Mouse (Mus musculus) hindbrain, embryonic 13.5 days (tissue): ENCODE measurements around the gene Igf2bp1. TPM values are rescaled to one million over a fixed set of nuclear protein-coding genes. Genes with fewer than 3 reads are reported as not detected.

Source experiments
- ATAC-seq: fragments of 200-750 bp; cut with Nextera tagmentation; 2 replicates; pipeline ENCODE4 v1.8.0; 2017; ENCODE audit warnings: moderate TSS enrichment; ENCODE audit not compliant: low FRiP score
- H3K27ac ChIP-seq: fragments of 300-500 bp; sonication (generic); 2 replicates; pipeline ENCODE4 v1.5.1; 2015; ENCODE audit warnings: inconsistent platforms, mild to moderate bottlenecking, moderate library complexity
- H3K27me3 ChIP-seq: fragments of 300-500 bp; sonication (generic); 2 replicates; pipeline ENCODE4 v1.6.1; 2015; ENCODE audit warnings: mild to moderate bottlenecking, inconsistent platforms
- H3K36me3 ChIP-seq: fragments of 300-500 bp; sonication (generic); 2 replicates; pipeline ENCODE4 v1.6.1; 2015; ENCODE audit warnings: mild to moderate bottlenecking, inconsistent platforms
- H3K4me1 ChIP-seq: fragments of 300-500 bp; sonication (generic); replicated peaks from 2 replicates; pipeline ENCODE4 v1.6.1; 2015; ENCODE audit warnings: inconsistent platforms
- H3K4me2 ChIP-seq: fragments of 300-500 bp; sonication (generic); 2 replicates; pipeline ENCODE4 v1.6.1; 2015; ENCODE audit warnings: inconsistent platforms, mild to moderate bottlenecking, moderate library complexity
- H3K4me3 ChIP-seq: fragments of 300-500 bp; sonication (generic); 2 replicates; pipeline ENCODE4 v1.5.1; 2015; ENCODE audit warnings: mild to moderate bottlenecking, inconsistent platforms
- H3K9ac ChIP-seq: fragments of 300-500 bp; sonication (generic); 2 replicates; pipeline ENCODE4 v1.6.1; 2015; ENCODE audit warnings: mild to moderate bottlenecking, inconsistent platforms
- H3K9me3 ChIP-seq: fragments of 300-500 bp; sonication (generic); 2 replicates; pipeline ENCODE4 v1.6.1; 2016; ENCODE audit warnings: inconsistent platforms
- WGBS: fragments of 180-500 bp; shearing (Covaris S2); methylation state at CpG from one replicate; pipeline ENCODE4 v1.1.7; 2015; 5-methylcytosine and 5-hydroxymethylcytosine counted together
- polyA plus RNA-seq: library from polyadenylated mRNA; unstranded; fragments of >200 nt; fragmentation: Nextera tagmentation; extraction: Ambion mirVana; gene quantifications from 2 replicates; pipeline ENCODE4 v1.2.1, GENCODE M21; 2015

Igf2bp1 gene
- 22.8 and 23.1 TPM in 2 replicates for polyA plus RNA-seq

DNA sequence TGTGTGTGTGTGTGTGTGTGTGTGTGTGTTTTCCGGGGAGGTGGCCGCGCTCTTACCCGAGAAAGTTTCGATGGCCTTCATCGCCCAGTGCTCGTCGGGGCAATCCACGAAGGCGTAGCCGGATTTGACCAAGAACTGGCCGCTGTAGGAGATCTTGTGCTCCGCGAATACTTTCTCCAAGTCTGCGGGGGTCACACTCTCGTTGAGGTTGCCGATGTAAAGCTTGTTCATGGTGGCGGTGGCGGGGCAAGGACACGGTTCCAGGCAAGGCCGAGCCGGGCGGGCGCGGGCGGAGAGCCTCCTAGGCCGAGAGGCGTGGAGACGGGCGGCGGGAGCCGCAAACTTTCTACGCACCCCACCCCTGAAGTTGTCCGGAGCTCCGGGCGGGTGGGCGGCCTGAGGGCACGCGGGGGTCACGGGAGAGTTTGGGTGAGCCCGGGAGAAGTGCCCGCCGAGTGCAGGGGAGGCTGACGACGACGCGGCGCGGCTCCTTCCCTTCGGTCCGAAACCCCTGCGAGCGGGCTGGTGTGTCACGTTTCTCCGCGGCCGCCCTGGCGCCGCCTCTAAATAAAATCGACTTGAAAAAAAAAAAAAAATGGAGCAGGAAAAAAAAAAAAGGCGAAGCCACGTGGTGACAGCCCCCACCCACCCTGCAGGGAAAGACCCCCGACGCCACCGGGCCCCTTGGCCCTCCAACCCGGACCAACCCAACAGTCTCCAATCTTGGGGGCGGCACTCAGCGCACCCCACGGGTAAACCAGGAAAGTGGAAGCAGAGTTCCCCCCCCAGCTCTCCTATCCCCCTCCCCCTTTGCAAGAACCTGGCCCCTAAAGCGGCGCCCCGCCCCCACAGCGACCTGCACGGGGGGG is at the start of gene Igf2bp1:
Gene Igf2bp1 (minus strand): TSS at position 538 of the 869 bp plus-strand sequence.
- H3K4me1 ChIP-seq = peaks cover 27% of the 10 kb centered on the region
- peak; percentile 62 for ATAC-seq
- H3K27ac ChIP-seq = peak within 1 kb of the TSS; percentile 95
- peak within 1 kb of the TSS; percentile 77 for H3K4me2 ChIP-seq
- no peaks in the 10 kb centered on the region for H3K36me3 ChIP-seq
- peak within 1 kb of the TSS; percentile 78 for H3K4me3 ChIP-seq
- no peaks in the 10 kb centered on the region for H3K9me3 ChIP-seq
- peak within 1 kb of the TSS; percentile 88 for H3K9ac ChIP-seq
- under 1% methylated on average over 66 of the region's 74 CpGs for WGBS
- no peaks in the 10 kb centered on the region for H3K27me3 ChIP-seq

DNA sequence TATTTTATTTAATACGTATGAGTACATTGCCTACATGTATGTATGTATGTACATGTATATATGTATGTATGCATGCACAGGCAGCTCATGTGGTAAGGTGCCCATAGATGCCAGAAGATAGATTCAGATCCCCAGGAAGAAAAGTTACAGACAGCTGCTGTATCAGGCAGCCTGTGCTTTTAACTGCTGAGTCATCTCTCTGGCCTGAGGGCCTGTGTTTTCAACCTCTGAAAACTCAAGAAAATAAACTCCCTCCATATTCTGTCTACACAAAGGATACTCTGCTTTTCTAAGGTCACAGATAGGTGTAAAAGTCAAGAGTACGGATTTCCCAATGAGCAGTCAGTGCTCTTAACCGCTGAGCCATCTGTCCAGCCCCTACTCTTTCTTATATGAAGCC is 45.1 kb upstream of the Igf2bp1 start:
- Histone ChIP-seq H3K9me3 (no peaks in the 10 kb centered on the region), H3K4me2 (no peak overlapping the region), H3K4me3 (no peak overlapping the region), H3K4me1 (no peaks in the 10 kb centered on the region), H3K36me3 (peaks cover 95% of the 10 kb centered on the region), H3K27ac (no peak overlapping the region), H3K9ac (no peak overlapping the region), H3K27me3 (no peaks in the 10 kb centered on the region)
- no peak for ATAC-seq
- WGBS = 95% methylated on average over 3 of the region's 3 CpGs

DNA sequence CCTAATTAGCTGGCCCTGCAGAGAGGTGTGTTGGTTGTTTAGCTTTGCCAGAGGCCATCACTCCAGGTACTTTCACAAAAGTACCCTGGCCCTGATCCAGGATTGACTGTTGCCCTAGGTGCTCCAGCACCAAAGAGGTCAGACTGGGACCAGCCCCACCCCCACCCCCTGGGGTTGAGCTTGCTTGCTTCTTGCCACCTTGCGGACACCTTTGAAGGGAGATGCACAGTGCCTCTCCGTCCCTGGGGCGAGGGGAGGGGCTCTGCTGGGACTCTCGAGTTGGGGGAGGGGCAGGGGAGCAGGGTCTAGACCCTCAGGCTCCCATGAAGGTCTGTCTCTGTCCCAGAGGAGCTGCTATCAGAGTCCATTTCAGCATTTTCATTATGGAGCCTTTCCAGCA is 44.2 kb upstream of the Igf2bp1 start:
- WGBS = 72% methylated on average over 4 of the region's 4 CpGs

DNA sequence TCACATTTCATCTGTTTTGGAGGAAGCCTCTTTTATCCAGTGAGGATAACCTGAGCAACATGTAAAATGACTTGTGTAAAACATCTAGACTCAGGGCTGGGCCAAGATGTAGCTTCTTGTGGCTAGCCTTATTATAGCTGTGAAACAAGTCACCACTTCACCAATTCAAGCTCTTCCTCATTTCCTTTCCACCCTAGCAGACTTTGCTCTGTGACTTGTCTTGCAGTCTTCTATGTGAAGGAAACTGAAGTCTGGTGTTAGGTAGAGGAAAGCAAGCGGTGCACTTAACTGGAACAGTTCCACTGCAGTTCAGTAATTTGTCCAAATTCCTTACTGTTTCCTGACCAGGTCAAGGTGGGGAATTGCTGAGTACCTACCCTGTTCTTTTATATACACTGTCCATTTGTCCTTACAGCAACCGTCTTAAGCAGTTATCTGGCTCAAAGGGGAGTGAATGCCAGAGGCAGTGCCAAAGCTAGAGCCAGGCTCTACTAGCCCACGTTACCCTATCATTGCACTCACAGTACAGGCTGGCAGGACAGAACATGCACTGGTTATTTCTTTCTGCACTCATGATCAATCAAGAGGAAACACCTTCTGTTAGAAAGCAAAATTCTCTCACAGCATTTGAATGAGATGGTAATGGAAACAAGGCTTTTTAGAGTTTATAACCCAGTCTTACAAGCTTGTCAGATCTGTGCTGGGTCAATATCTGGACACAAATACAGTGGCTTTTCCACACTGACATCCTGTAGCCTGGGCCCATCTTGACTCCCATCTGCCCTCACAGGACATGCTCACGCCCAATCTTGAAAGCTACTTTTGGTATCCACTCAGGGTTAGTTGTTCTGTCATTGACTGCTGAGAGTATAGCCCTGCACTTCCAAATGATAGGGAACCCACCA is 42.0 kb upstream of the Igf2bp1 start:
- Histone ChIP-seq H3K4me2 (no peak overlapping the region), H3K27me3 (no peaks in the 10 kb centered on the region), H3K9me3 (no peaks in the 10 kb centered on the region), H3K4me1 (no peaks in the 10 kb centered on the region), H3K36me3 (peaks cover 93% of the 10 kb centered on the region), H3K9ac (no peak overlapping the region), H3K4me3 (no peak overlapping the region), H3K27ac (no peak overlapping the region)
- no peak for ATAC-seq
- WGBS = 93% methylated on average over 4 of the region's 4 CpGs

More for the DNA sequence above, 44.2 kb upstream of the Igf2bp1 start:
- Histone ChIP-seq H3K4me2 (no peak overlapping the region), H3K27me3 (no peaks in the 10 kb centered on the region), H3K9ac (no peak overlapping the region), H3K4me3 (no peak overlapping the region), H3K27ac (no peak overlapping the region), H3K36me3 (peaks cover 94% of the 10 kb centered on the region), H3K9me3 (no peaks in the 10 kb centered on the region), H3K4me1 (no peaks in the 10 kb centered on the region)
- no peak for ATAC-seq

DNA sequence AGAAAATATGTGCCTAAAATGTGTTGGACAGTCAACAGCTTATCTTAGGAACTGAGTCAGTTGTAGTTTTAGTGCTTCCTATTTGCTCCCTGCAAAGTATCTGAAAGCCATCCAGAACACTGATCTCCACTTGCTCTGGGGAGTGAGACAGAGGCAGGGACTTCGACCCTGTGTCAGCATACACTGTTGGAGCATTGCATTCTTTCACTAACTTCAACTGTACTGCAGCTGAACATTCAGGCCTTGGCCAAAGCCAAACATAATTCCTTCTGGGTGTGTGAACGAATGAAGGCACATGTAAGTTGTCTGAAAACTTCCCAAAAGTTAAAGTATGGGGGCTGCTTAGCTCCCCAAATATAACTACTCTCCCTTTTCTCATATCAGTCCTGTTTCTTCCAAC is 41.1 kb upstream of the Igf2bp1 start:
- Histone ChIP-seq H3K4me3 (no peak overlapping the region), H3K4me2 (no peak overlapping the region), H3K9me3 (no peaks in the 10 kb centered on the region), H3K27ac (no peak overlapping the region), H3K36me3 (peaks cover 88% of the 10 kb centered on the region), H3K9ac (no peak overlapping the region), H3K27me3 (no peaks in the 10 kb centered on the region), H3K4me1 (no peaks in the 10 kb centered on the region)
- ATAC-seq = no peak
- WGBS = 76% methylated on average over 2 of the region's 2 CpGs

DNA sequence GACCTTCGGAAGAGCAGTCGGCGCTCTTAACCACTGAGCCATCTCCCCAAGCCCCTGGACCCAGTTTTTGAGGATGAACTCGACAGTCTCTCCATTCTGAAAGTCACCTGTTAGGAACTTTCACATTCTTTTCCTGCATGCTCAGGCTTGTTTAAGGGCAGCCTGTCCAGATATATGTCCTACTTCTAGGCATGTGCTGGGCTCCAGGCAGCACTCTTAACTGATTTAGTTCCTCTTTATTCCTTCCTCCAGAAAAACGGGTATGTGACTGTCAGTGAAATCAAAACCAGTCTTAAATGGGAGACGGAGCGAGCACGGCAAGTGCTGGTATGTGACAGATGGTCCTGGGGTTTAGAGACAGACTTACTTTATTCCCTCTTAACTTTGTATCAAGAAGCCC is 40.3 kb upstream of the Igf2bp1 start:
- no peak for ATAC-seq
- Histone ChIP-seq H3K27me3 (no peaks in the 10 kb centered on the region), H3K4me2 (no peak overlapping the region), H3K27ac (no peak overlapping the region), H3K4me1 (no peaks in the 10 kb centered on the region), H3K9me3 (no peaks in the 10 kb centered on the region), H3K9ac (no peak overlapping the region), H3K4me3 (no peak overlapping the region), H3K36me3 (peaks cover 85% of the 10 kb centered on the region)
- whole genome bisulfite sequencing = 86% methylated on average over 8 of the region's 8 CpGs

DNA sequence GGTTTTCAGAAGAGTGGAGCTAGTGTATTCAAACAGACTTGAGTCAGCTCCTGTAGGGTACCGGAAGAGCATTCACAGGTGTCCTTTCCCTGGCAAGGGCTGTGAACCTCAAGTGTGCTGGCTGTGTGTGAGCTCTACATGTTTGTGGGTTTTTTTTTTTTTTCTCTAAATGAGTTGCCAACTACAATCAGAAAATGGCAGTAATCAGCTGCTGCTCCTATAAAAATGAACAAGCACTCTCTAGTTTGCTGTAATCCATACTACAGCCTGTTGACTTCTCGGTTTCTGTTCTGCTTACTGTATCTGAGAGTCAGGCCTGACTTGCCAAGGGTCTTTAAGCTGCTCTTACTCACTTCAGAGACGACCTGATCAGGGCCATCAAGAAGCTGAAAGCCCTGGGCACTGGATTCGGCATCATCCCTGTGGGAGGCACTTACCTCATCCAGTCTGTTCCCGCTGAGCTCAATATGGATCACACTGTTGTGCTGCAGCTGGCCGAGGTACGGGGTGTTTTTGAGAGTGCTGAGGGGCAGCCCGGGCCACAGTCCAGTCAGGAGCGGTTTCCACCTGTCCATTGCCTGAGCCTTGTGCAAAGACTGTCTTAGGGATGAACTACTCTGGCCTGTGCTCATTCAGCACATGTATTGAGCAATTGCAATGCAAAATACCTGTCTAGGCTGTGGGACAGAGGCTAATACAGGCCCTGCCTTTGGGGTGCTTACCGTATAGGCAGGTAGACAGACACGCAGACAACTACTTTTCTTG is 39.2 kb upstream of the Igf2bp1 start:
- Histone ChIP-seq H3K4me1 (no peaks in the 10 kb centered on the region), H3K27ac (no peak overlapping the region), H3K36me3 (peaks cover 82% of the 10 kb centered on the region), H3K4me3 (no peak overlapping the region), H3K27me3 (no peaks in the 10 kb centered on the region), H3K4me2 (no peak overlapping the region), H3K9ac (no peak overlapping the region), H3K9me3 (no peaks in the 10 kb centered on the region)
- 88% methylated on average over 11 of the region's 11 CpGs for WGBS
- ATAC-seq = no peak

DNA sequence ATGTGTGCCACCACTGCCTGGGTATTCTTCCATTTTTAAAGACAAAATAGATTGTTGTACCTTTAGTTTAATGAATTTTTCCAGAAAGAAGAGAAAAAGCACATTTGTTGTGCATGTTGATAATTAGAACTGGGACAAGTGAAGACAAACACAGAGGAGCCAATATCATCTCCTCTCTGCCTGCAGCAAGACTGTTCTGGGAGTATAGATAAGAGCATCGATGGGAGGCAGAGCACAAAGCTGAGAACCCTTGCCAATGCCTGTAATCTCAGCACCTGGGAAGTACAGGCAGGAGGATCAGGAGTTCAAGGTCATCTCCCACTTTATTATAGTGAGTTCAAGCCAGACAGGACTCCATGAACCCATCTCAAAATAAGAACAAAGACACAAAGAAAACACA is 32.8 kb upstream of the Igf2bp1 start:
- Histone ChIP-seq H3K4me2 (no peak overlapping the region), H3K27ac (no peak overlapping the region), H3K4me3 (no peak overlapping the region), H3K9ac (no peak overlapping the region), H3K4me1 (peaks cover 29% of the 10 kb centered on the region), H3K9me3 (no peaks in the 10 kb centered on the region), H3K36me3 (peaks cover 48% of the 10 kb centered on the region), H3K27me3 (no peaks in the 10 kb centered on the region)
- no peak for ATAC-seq
- 93% methylated on average over 1 of the region's 1 CpGs for WGBS

DNA sequence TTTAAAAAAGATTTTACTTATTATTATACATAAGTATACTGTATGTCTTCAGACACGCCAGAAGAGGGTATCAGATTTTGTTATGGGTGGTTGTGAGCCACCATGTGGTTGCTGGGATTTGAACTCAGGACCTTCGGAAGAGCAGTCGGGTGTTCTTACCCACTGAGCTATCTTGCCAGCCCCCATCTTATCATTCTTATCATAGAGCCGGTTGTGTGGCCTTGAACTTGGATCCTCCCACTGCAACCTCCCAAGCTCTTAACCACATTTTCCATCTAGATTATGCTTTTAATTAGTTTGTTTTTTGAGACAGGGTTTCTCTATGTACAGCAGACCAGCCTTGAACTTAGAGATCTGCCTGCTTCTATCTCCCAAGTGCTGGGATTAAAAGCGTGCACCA is 31.8 kb upstream of the Igf2bp1 start:
- Histone ChIP-seq H3K27ac (no peak overlapping the region), H3K9ac (no peak overlapping the region), H3K4me3 (no peak overlapping the region), H3K27me3 (no peaks in the 10 kb centered on the region), H3K4me2 (no peak overlapping the region), H3K36me3 (peaks cover 37% of the 10 kb centered on the region), H3K4me1 (peaks cover 29% of the 10 kb centered on the region), H3K9me3 (no peaks in the 10 kb centered on the region)
- WGBS = 90% methylated on average over 5 of the region's 5 CpGs
- ATAC-seq = no peak

DNA sequence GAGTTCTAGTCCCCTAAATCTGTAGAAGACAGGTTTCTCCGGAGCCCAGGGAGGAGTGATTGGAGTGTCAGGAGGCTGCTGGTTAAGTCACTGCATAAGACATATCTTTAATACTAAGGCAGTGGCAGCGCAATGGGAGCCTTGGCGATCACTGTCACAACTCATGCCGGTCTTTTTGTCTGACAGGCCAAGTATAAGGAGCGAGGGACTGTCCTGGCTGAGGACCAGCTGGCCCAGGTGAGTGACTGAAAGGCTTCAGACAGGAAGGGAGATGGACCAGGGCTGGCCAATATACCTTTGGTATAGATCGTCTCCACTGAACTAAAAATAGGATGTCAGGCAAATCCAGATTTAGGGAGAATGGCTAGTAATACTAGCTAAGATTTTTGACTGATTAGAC is 29.4 kb upstream of the Igf2bp1 start:
- Histone ChIP-seq H3K36me3 (peaks cover 23% of the 10 kb centered on the region), H3K4me2 (peak overlapping the region; percentile 96), H3K4me3 (peak overlapping the region; percentile 89), H3K9ac (peak overlapping the region; percentile 88), H3K27me3 (peaks cover 11% of the 10 kb centered on the region; the same call in 1 of the 2 replicates), H3K27ac (peak overlapping the region; percentile 48), H3K4me1 (peaks cover 29% of the 10 kb centered on the region), H3K9me3 (no peaks in the 10 kb centered on the region)
- peak; percentile 36; the same call in 1 of the 2 replicates for ATAC-seq
- 13% methylated on average over 6 of the region's 6 CpGs for WGBS

DNA sequence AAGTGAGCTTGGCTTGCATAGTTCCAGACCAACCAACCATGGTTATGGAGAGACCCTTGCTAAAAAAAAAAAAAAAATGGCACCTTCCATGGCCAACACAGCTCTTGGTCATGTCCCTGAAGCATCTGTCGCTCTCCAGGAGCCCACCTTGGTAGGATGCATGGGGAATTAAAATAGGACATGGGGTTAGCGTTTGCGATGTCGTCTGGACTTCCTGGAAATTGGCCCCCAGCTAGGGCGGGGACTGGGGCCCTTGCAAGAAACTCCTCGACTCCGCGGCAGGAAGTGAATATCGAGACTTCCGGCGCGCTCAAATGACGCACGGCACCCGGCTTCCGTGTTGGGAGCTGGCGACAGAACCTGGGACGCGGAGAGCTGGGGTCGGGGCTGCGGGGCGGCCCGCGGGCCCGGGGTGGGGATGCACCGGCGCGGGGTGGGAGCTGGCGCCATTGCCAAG is 28.9 kb upstream of the Igf2bp1 start, which contains the start of gene Snf8:
Gene Snf8 (plus strand): TSS at position 290 of the 457 bp plus-strand sequence.
- ATAC-seq = peak; percentile 80
- H3K36me3 ChIP-seq = peaks cover 20% of the 10 kb centered on the region
- peak within 1 kb of the TSS; percentile 88 for H3K9ac ChIP-seq
- peaks cover 29% of the 10 kb centered on the region for H3K4me1 ChIP-seq
- no peaks in the 10 kb centered on the region for H3K9me3 ChIP-seq
- H3K27ac ChIP-seq = peak within 1 kb of the TSS; percentile 56
- peaks cover 14% of the 10 kb centered on the region; the same call in 1 of the 2 replicates for H3K27me3 ChIP-seq
- peak within 1 kb of the TSS; percentile 89 for H3K4me3 ChIP-seq
- under 1% methylated on average over 29 of the region's 29 CpGs for WGBS
- H3K4me2 ChIP-seq = peak within 1 kb of the TSS; percentile 96
